In the genomic region with DNA sequence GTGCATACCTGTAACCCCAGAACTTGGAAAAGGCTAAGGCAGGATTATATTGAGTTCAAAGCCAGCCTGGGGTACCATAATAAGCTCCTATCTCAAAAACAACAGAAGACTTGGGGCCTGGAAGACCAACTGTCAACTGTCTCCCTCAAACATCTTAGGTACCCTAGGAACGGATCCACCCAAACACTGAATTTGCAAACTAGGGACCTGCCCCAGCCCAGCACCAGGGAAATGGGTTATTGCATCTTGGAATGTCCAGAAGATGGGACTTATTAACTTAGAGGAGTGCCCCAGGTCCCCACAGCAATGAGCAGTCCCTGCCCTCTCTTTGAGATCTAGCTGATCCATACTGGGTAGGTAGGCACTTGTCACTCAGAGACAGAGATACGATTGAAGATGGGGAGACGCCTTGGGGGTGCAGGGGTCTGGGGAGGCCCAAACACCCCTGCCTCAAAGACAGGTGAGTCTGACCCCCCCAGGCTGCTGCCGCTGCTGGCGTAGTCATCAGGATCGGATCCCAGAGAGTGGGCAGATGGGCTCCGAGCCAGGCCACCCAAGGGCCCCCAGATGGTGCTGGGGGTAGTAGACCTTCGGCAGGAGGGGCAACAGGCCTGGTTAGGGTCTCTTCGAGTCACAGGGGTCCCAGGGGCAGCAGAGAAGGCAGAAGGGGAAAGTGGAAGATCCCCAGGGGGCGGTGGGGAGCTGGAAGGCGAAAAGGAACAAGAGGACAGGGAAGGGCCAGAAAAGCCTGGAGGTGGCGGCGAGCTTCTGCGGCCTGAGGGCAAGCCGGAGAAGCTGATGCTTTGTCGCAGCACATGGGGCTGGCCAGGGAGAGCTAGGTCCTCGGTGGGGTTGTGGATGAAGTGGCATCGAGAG, we compare ENCODE assay signal across 8 mouse cellular contexts. TPM values are rescaled to one million over a fixed set of nuclear protein-coding genes. Genes with fewer than 3 reads are reported as not detected.
DNase-seq lines count a peak whose midpoint lies in the region; ATAC-seq and TF ChIP-seq lines count a peak whose summit lies in the region.

No protein-coding gene starts in this region.

- intact Hi-C loops in heart, postnatal 10 days (cut with DNase I) = loop anchor here (10.0 kb wide), 1 partner anchor 577 kb away; no protein-coding TSS in a partner anchor

- peak overlapping the region; percentile 93; the same call in 1 of the 2 replicates for H3K27ac ChIP-seq in cortical plate, adult 2 months (ENCODE audit: insufficient read depth, low read length)
- H3K27ac ChIP-seq in limb, embryonic 12.5 days = peak overlapping the region; percentile 89
- H3K27ac ChIP-seq in midbrain, embryonic 16.5 days (ENCODE audit: low read length) = no peak overlapping the region

- TF ChIP-seq CTCF in cortical plate, adult 2 months (IDR thresholded peaks at IDR 0.05; ENCODE audit: extremely low read depth, insufficient read depth, low read length) = no peak

- peaks cover 97% of the 10 kb centered on the region for H3K4me1 ChIP-seq in erythroblast, embryonic 14.5 days (ENCODE audit: control insufficient read depth)
- H3K4me1 ChIP-seq in cortical plate, adult 2 months (ENCODE audit: control insufficient read depth, insufficient read depth, low read length) = peaks cover 3% of the 10 kb centered on the region
- H3K4me1 ChIP-seq in limb, embryonic 12.5 days (replicated peaks) = peaks cover 68% of the 10 kb centered on the region
- peaks cover 21% of the 10 kb centered on the region for H3K4me1 ChIP-seq in midbrain, embryonic 16.5 days (ENCODE audit: control insufficient read depth, insufficient read depth, low read length)

- H3K4me2 ChIP-seq in limb, embryonic 12.5 days = peak overlapping the region; percentile 93
- peak overlapping the region; percentile 67; the same call in 1 of the 2 replicates for H3K4me2 ChIP-seq in midbrain, embryonic 16.5 days (ENCODE audit: low read length)

- H3K27me3 ChIP-seq in erythroblast, embryonic 14.5 days (ENCODE audit: control insufficient read depth) = peaks cover 5% of the 10 kb centered on the region
- no peaks in the 10 kb centered on the region for H3K27me3 ChIP-seq in limb, embryonic 12.5 days
- H3K27me3 ChIP-seq in midbrain, embryonic 16.5 days (ENCODE audit: control insufficient read depth, insufficient read depth, low read depth, low read length) = peaks cover 4% of the 10 kb centered on the region; the same call in 1 of the 2 replicates

- H3K4me3 ChIP-seq in erythroblast, embryonic 14.5 days (replicated peaks) = peak overlapping the region; percentile 75
- peak overlapping the region; percentile 65 for H3K4me3 ChIP-seq in cortical plate, adult 2 months (ENCODE audit: insufficient read depth, low read length)
- H3K4me3 ChIP-seq in limb, embryonic 12.5 days (replicated peaks) = peak overlapping the region; percentile 67
- no peak overlapping the region; the same call in 1 of the 2 replicates for H3K4me3 ChIP-seq in midbrain, embryonic 16.5 days (ENCODE audit: low read depth, low read length)

- H3K36me3 ChIP-seq in erythroblast, embryonic 14.5 days (ENCODE audit: control insufficient read depth) = peaks cover 9% of the 10 kb centered on the region
- H3K36me3 ChIP-seq in limb, embryonic 12.5 days = peaks cover 9% of the 10 kb centered on the region
- H3K36me3 ChIP-seq in midbrain, embryonic 16.5 days (ENCODE audit: control insufficient read depth, insufficient read depth, low read length) = no peaks in the 10 kb centered on the region

- H3K9me3 ChIP-seq in erythroblast, embryonic 14.5 days (ENCODE audit: control insufficient read depth, low read length) = no peaks in the 10 kb centered on the region
- no peaks in the 10 kb centered on the region for H3K9me3 ChIP-seq in limb, embryonic 12.5 days
- H3K9me3 ChIP-seq in midbrain, embryonic 16.5 days (replicated peaks; ENCODE audit: control insufficient read depth, low read length, poor library complexity, severe bottlenecking) = no peaks in the 10 kb centered on the region

- no peak for ATAC-seq in erythroblast, adult 5-6 weeks (replicated peaks; ENCODE audit: low FRiP score, poor library complexity, severe bottlenecking)
- no peak for ATAC-seq in limb, embryonic 12.5 days (ENCODE audit: insufficient number of reproducible peaks, insufficient read depth, low FRiP score, low TSS enrichment, low read depth)
- no peak for ATAC-seq in midbrain, embryonic 16.5 days

- H3K9ac ChIP-seq in limb, embryonic 12.5 days (replicated peaks) = peak overlapping the region; percentile 83
- peak overlapping the region; percentile 3; the same call in 1 of the 2 replicates for H3K9ac ChIP-seq in midbrain, embryonic 16.5 days (ENCODE audit: low read depth, low read length)

- WGBS in limb, embryonic 12.5 days = 73% methylated on average over 18 of the region's 18 CpGs
- WGBS in midbrain, embryonic 16.5 days = 77% methylated on average over 18 of the region's 18 CpGs

- peak; percentile 28 to 41 for DNase-seq in heart, postnatal 10 days
- no peak for DNase-seq in cerebellum, adult 9-11 months
- no peak for DNase-seq in yolk sac, embryonic 10.5 days (ENCODE audit: low spot score)

- no peak for TF ChIP-seq POLR2A in cortical plate, adult 2 months (IDR thresholded peaks at IDR 0.05; ENCODE audit: extremely low read depth, insufficient read depth, low read length)

RNA-seq across cellular contexts. Expression of gene Zfp36, which starts 2.6 kb away (rescaled TPM):
- polyA plus RNA-seq in erythroblast, embryonic 14.5 days (2012) = 2.3 and 2.8 TPM in 2 replicates
- 47.0 and 53.2 TPM in 2 replicates for total RNA-seq in erythroblast, adult 5-6 weeks (2015; ENCODE audit: low replicate concordance)
- total RNA-seq in erythroblast, adult 5-6 weeks (2017; ENCODE audit: low replicate concordance) = 7.7 and 15.1 TPM in 2 replicates
- 3.6 and 3.8 TPM in 2 replicates for polyA plus RNA-seq in cortical plate, adult 2 months (2012; rRNA removed)
- 10 to 100 TPM; 12.7 to 15.8 TPM for total RNA-seq in heart, postnatal 10 days (2021)
- polyA plus RNA-seq in limb, embryonic 12.5 days (2016; fragmentation: Nextera tagmentation; extraction: Ambion mirVana) = 7.1 and 7.7 TPM in 2 replicates
- polyA plus RNA-seq in midbrain, embryonic 16.5 days (2015; fragmentation: Nextera tagmentation; extraction: Ambion mirVana) = 2.9 and 3.3 TPM in 2 replicates

RNA-seq across cellular contexts. Expression of gene Plekhg2, which starts 5.0 kb away (rescaled TPM):
- polyA plus RNA-seq in erythroblast, embryonic 14.5 days (2012) = 0.45 and 0.53 TPM in 2 replicates
- 4.4 and 6.1 TPM in 2 replicates for total RNA-seq in erythroblast, adult 5-6 weeks (2015; ENCODE audit: low replicate concordance)
- total RNA-seq in erythroblast, adult 5-6 weeks (2017; ENCODE audit: low replicate concordance) = 0.98 and 4.1 TPM in 2 replicates
- 3.5 and 4.2 TPM in 2 replicates for polyA plus RNA-seq in cortical plate, adult 2 months (2012; rRNA removed)
- total RNA-seq in heart, postnatal 10 days (2021) = 10 to 100 TPM; 36.0 to 42.3 TPM
- 96.9 and 106 TPM in 2 replicates for polyA plus RNA-seq in limb, embryonic 12.5 days (2016; fragmentation: Nextera tagmentation; extraction: Ambion mirVana)
- 22.9 and 23.1 TPM in 2 replicates for polyA plus RNA-seq in midbrain, embryonic 16.5 days (2015; fragmentation: Nextera tagmentation; extraction: Ambion mirVana)

RNA-seq across cellular contexts. Expression of gene Med29, which starts 15.1 kb away (rescaled TPM):
- 2.2 and 2.5 TPM in 2 replicates for polyA plus RNA-seq in erythroblast, embryonic 14.5 days (2012)
- 6.3 and 9.0 TPM in 2 replicates for total RNA-seq in erythroblast, adult 5-6 weeks (2015; ENCODE audit: low replicate concordance)
- total RNA-seq in erythroblast, adult 5-6 weeks (2017; ENCODE audit: low replicate concordance) = 3.4 TPM in 1 of 2 replicates, not detected in the other
- 38.6 and 42.6 TPM in 2 replicates for polyA plus RNA-seq in cortical plate, adult 2 months (2012; rRNA removed)
- 10 to 100 TPM; 20.7 to 22.6 TPM for total RNA-seq in heart, postnatal 10 days (2021)
- polyA plus RNA-seq in limb, embryonic 12.5 days (2016; fragmentation: Nextera tagmentation; extraction: Ambion mirVana) = 45.4 and 51.6 TPM in 2 replicates
- polyA plus RNA-seq in midbrain, embryonic 16.5 days (2015; fragmentation: Nextera tagmentation; extraction: Ambion mirVana) = 39.6 and 40.3 TPM in 2 replicates

RNA-seq across cellular contexts. Expression of gene Paf1, which starts 15.3 kb away (rescaled TPM):
- polyA plus RNA-seq in erythroblast, embryonic 14.5 days (2012) = 5.1 and 6.7 TPM in 2 replicates
- 26.1 and 32.9 TPM in 2 replicates for total RNA-seq in erythroblast, adult 5-6 weeks (2015; ENCODE audit: low replicate concordance)
- 16.7 and 24.7 TPM in 2 replicates for total RNA-seq in erythroblast, adult 5-6 weeks (2017; ENCODE audit: low replicate concordance)
- 101 and 108 TPM in 2 replicates for polyA plus RNA-seq in cortical plate, adult 2 months (2012; rRNA removed)
- 10 to 100 TPM; 41.7 to 51.2 TPM for total RNA-seq in heart, postnatal 10 days (2021)
- polyA plus RNA-seq in limb, embryonic 12.5 days (2016; fragmentation: Nextera tagmentation; extraction: Ambion mirVana) = 83.0 and 86.8 TPM in 2 replicates
- 96.1 and 109 TPM in 2 replicates for polyA plus RNA-seq in midbrain, embryonic 16.5 days (2015; fragmentation: Nextera tagmentation; extraction: Ambion mirVana)

RNA-seq across cellular contexts. Expression of gene Rps16, which starts 27.0 kb away (rescaled TPM):
- 212 and 288 TPM in 2 replicates for polyA plus RNA-seq in erythroblast, embryonic 14.5 days (2012)
- total RNA-seq in erythroblast, adult 5-6 weeks (2015; ENCODE audit: low replicate concordance) = 649 and 667 TPM in 2 replicates
- total RNA-seq in erythroblast, adult 5-6 weeks (2017; ENCODE audit: low replicate concordance) = 67.6 and 181 TPM in 2 replicates
- polyA plus RNA-seq in cortical plate, adult 2 months (2012; rRNA removed) = 648 and 653 TPM in 2 replicates
- total RNA-seq in heart, postnatal 10 days (2021) = 100 to 1,000 TPM; 768 to 852 TPM
- polyA plus RNA-seq in limb, embryonic 12.5 days (2016; fragmentation: Nextera tagmentation; extraction: Ambion mirVana) = 915 and 927 TPM in 2 replicates
- polyA plus RNA-seq in midbrain, embryonic 16.5 days (2015; fragmentation: Nextera tagmentation; extraction: Ambion mirVana) = 414 and 435 TPM in 2 replicates

Comparison
In these comparisons a context has a peak if more than half of its experiments do, and no peak if none do; other contexts are left out.
1. DNase-seq: peak in heart, postnatal 10 days (2 of 2); none in cerebellum, adult 9-11 months (single experiment) and yolk sac, embryonic 10.5 days (single experiment).
2. RNA of gene Med29, which starts 15.1 kb away (polyA plus RNA-seq): 45.4 to 51.6 TPM in limb, embryonic 12.5 days, 38.6 to 42.6 TPM in cortical plate, adult 2 months and 39.6 to 40.3 TPM in midbrain, embryonic 16.5 days; 2.2 to 2.5 TPM in erythroblast, embryonic 14.5 days; every median in the first group is over 10 times any median in the second.